In genomic region chr12:111161943-111162311, GRCm38 (mm10) we compare ENCODE assay signal across 10 mouse cellular contexts. TPM values are rescaled to one million over a fixed set of nuclear protein-coding genes. Genes with fewer than 3 reads are reported as not detected.
A peak's percentile ranks its signal among the peaks of the same experiment; 100 is the strongest.
DNase-seq lines count a peak whose midpoint lies in the region; ATAC-seq and TF ChIP-seq lines count a peak whose summit lies in the region.
"Had no signal": no experiment of that assay in that cellular context is flagged by ENCODE, and none has a peak within 500 bp of the region (broad histone marks: within the 10 kb centered on the region; RNA-seq: fewer than 3 reads in every experiment).

No protein-coding gene starts in this region.

- no peak for TF ChIP-seq EP300 in heart, postnatal 0 days (IDR thresholded peaks at IDR 0.05; ENCODE audit: low read depth)

- H3K4me3 ChIP-seq in heart, postnatal 0 days (ENCODE audit: low read depth, low read length), result peak overlapping the region; percentile 17; the same call in 1 of the 2 replicates
- peak overlapping the region; percentile 40 for H3K4me3 ChIP-seq in forebrain, embryonic 10.5 days
- H3K4me3 ChIP-seq in kidney, embryonic 15.5 days (replicated peaks), result no peak overlapping the region
- peak overlapping the region; percentile 5 for H3K4me3 ChIP-seq in midbrain, postnatal 0 days (ENCODE audit: low read depth, low read length)

- WGBS in heart, postnatal 0 days, result 39% methylated on average over 7 of the region's 7 CpGs
- 37% methylated on average over 7 of the region's 7 CpGs for WGBS in forebrain, embryonic 10.5 days
- WGBS in kidney, embryonic 15.5 days, result 27% methylated on average over 7 of the region's 7 CpGs
- 27% methylated on average over 7 of the region's 7 CpGs for WGBS in midbrain, postnatal 0 days

- 0 out of 2 replicates have a peak, but pooled peaks cover 18% of the 10 kb centered on the region for H3K4me1 ChIP-seq in heart, postnatal 0 days (ENCODE audit: control insufficient read depth, insufficient read depth)
- H3K4me1 ChIP-seq in forebrain, embryonic 10.5 days, result peaks cover 46% of the 10 kb centered on the region
- peaks cover 45% of the 10 kb centered on the region for H3K4me1 ChIP-seq in kidney, embryonic 15.5 days
- H3K4me1 ChIP-seq in midbrain, postnatal 0 days (ENCODE audit: insufficient read depth, low read length), result peaks cover 17% of the 10 kb centered on the region

- DNase-seq in heart, postnatal 0 days (ENCODE audit: low spot score), result no peak
- DNase-seq in heart, postnatal 25 days (ENCODE audit: low spot score), result no peak
- DNase-seq in forebrain, embryonic 10.5 days (ENCODE audit: extremely low spot score, low spot score), result no peak
- no peak for DNase-seq in midbrain, postnatal 0 days (ENCODE audit: low spot score)
- no peak for DNase-seq in T-cell, adult 2 months (ENCODE audit: low spot score)
- no peak for DNase-seq in spleen, adult 18-20 months
- DNase-seq in urinary bladder, postnatal 36 days (ENCODE audit: low spot score in 2 of 2), result no peak

- H3K9ac ChIP-seq in heart, postnatal 0 days (replicated peaks; ENCODE audit: low read depth, low read length), result no peak overlapping the region
- no peak overlapping the region for H3K9ac ChIP-seq in kidney, embryonic 15.5 days
- peak overlapping the region; percentile 24 for H3K9ac ChIP-seq in midbrain, postnatal 0 days (replicated peaks; ENCODE audit: low read length, poor library complexity, severe bottlenecking)

- no peak for ATAC-seq in heart, postnatal 0 days (ENCODE audit: insufficient read depth, low read depth)
- no peak for ATAC-seq in kidney, embryonic 15.5 days (replicated peaks; ENCODE audit: low FRiP score)
- no peak; the same call in 1 of the 2 replicates for ATAC-seq in midbrain, postnatal 0 days (ENCODE audit: low FRiP score)

- peak overlapping the region; percentile 57 for H3K4me2 ChIP-seq in heart, postnatal 0 days (ENCODE audit: low read depth, low read length)
- H3K4me2 ChIP-seq in kidney, embryonic 15.5 days, result peak overlapping the region; percentile 59
- H3K4me2 ChIP-seq in midbrain, postnatal 0 days (ENCODE audit: low read depth, low read length, poor library complexity, severe bottlenecking), result peak overlapping the region; percentile 38

- TF ChIP-seq CTCF in heart, postnatal 0 days (IDR thresholded peaks at IDR 0.05; ENCODE audit: low read depth), result no peak
- TF ChIP-seq CTCF in midbrain, postnatal 0 days (IDR thresholded peaks at IDR 0.05), result no peak

- no peaks in the 10 kb centered on the region for H3K27me3 ChIP-seq in heart, postnatal 0 days (ENCODE audit: control insufficient read depth, insufficient read depth, low read length)
- no peaks in the 10 kb centered on the region for H3K27me3 ChIP-seq in forebrain, embryonic 10.5 days (ENCODE audit: poor library complexity, severe bottlenecking)
- H3K27me3 ChIP-seq in kidney, embryonic 15.5 days, result no peaks in the 10 kb centered on the region
- no peaks in the 10 kb centered on the region for H3K27me3 ChIP-seq in midbrain, postnatal 0 days (ENCODE audit: insufficient read depth, low read length)

- no peaks in the 10 kb centered on the region for H3K9me3 ChIP-seq in heart, postnatal 0 days (replicated peaks; ENCODE audit: control insufficient read depth, low read length)
- no peaks in the 10 kb centered on the region for H3K9me3 ChIP-seq in forebrain, embryonic 10.5 days
- H3K9me3 ChIP-seq in kidney, embryonic 15.5 days (replicated peaks), result no peaks in the 10 kb centered on the region
- no peaks in the 10 kb centered on the region for H3K9me3 ChIP-seq in midbrain, postnatal 0 days (ENCODE audit: low read length)

- no peaks in the 10 kb centered on the region for H3K36me3 ChIP-seq in heart, postnatal 0 days (replicated peaks; ENCODE audit: control insufficient read depth, insufficient read depth, low read length)
- H3K36me3 ChIP-seq in forebrain, embryonic 10.5 days (replicated peaks), result no peaks in the 10 kb centered on the region
- H3K36me3 ChIP-seq in kidney, embryonic 15.5 days, result no peaks in the 10 kb centered on the region
- no peaks in the 10 kb centered on the region for H3K36me3 ChIP-seq in midbrain, postnatal 0 days (ENCODE audit: insufficient read depth, low read length)

- intact Hi-C loops in heart, postnatal 25 days (cut with DNase I), result no loop called here

- H3K27ac ChIP-seq in heart, postnatal 0 days (ENCODE audit: low read depth), result peak overlapping the region; percentile 20; the same call in 1 of the 2 replicates
- H3K27ac ChIP-seq in forebrain, embryonic 10.5 days, result peak overlapping the region; percentile 94
- H3K27ac ChIP-seq in kidney, embryonic 15.5 days, result peak overlapping the region; percentile 28
- H3K27ac ChIP-seq in midbrain, postnatal 0 days (ENCODE audit: low read depth, low read length), result peak overlapping the region; percentile 83

RNA-seq across cellular contexts. Expression of gene Traf3, which starts 4.2 kb away (rescaled TPM):
- total RNA-seq in heart, postnatal 0 days (2014; rRNA removed; ENCODE audit: low replicate concordance), result 7.2 and 8.3 TPM in 2 replicates
- 2.9 and 3.2 TPM in 2 replicates for polyA plus RNA-seq in heart, postnatal 0 days (2015; fragmentation: Nextera tagmentation; extraction: Ambion mirVana)
- total RNA-seq in heart, postnatal 25 days (2021), result 10 to 100 TPM; 15.0 to 15.2 TPM
- 13.1 and 16.9 TPM in 2 replicates for polyA plus RNA-seq in forebrain, embryonic 10.5 days (2016; fragmentation: Nextera tagmentation; extraction: Ambion mirVana)
- polyA plus RNA-seq in kidney, embryonic 15.5 days (2015; fragmentation: Nextera tagmentation; extraction: Ambion mirVana), result 10.1 and 11.6 TPM in 2 replicates
- total RNA-seq in midbrain, postnatal 0 days (2014; rRNA removed), result 39.1 and 40.2 TPM in 2 replicates
- 13.0 and 14.9 TPM in 2 replicates for polyA plus RNA-seq in midbrain, postnatal 0 days (2015; fragmentation: Nextera tagmentation; extraction: Ambion mirVana)

RNA-seq across cellular contexts. Expression of gene 4930595D18Rik, which starts 22.4 kb away (rescaled TPM):
- total RNA-seq in heart, postnatal 0 days (2014; rRNA removed; ENCODE audit: low replicate concordance), result not detected in 2 replicates
- not detected in 2 replicates for polyA plus RNA-seq in heart, postnatal 0 days (2015; fragmentation: Nextera tagmentation; extraction: Ambion mirVana)
- not detected for total RNA-seq in heart, postnatal 25 days (2021)
- polyA plus RNA-seq in forebrain, embryonic 10.5 days (2016; fragmentation: Nextera tagmentation; extraction: Ambion mirVana), result not detected in 2 replicates
- not detected in 2 replicates for polyA plus RNA-seq in kidney, embryonic 15.5 days (2015; fragmentation: Nextera tagmentation; extraction: Ambion mirVana)
- not detected in 2 replicates for total RNA-seq in midbrain, postnatal 0 days (2014; rRNA removed)
- 0.20 TPM in 1 of 2 replicates, not detected in the other for polyA plus RNA-seq in midbrain, postnatal 0 days (2015; fragmentation: Nextera tagmentation; extraction: Ambion mirVana)
- total RNA-seq: ES-E14; heart, adult 18-20 months had no signal

Comparison
In these comparisons a context has a peak if more than half of its experiments do, and no peak if none do; other contexts are left out.
1. H3K27ac ChIP-seq: peak in every context shown above with its lines; median percentile 94 in forebrain, embryonic 10.5 days; 83 in midbrain, postnatal 0 days; 28 in kidney, embryonic 15.5 days; 20 in heart, postnatal 0 days.